Mouse (Mus musculus): ENCODE results near the gene Morc3.

Gene Morc3

GRCm38 (mm10) chr16:93831627-93832395 is at the start of gene Morc3:
Gene Morc3, plus strand, starts transcription at chr16:93832121.
- DNase-seq (ENCODE audit: low spot score in 2 of 2): peak; percentile 100

GRCm38 (mm10) chr16:93784175-93784574 is 47.7 kb upstream of the Morc3 start:
- no peak for DNase-seq (ENCODE audit: low spot score in 2 of 2)

- DNase-seq (ENCODE audit: low spot score in 2 of 2): peak; percentile 56 to 84
These were observed 46.1 kb upstream of the Morc3 start for GRCm38 (mm10) chr16:93785805-93786204.

GRCm38 (mm10) chr16:93788388-93788787 is 43.5 kb upstream of the Morc3 start:
- no peak for DNase-seq (ENCODE audit: low spot score in 2 of 2)

- no peak for DNase-seq (ENCODE audit: low spot score in 2 of 2)
These were observed 43.0 kb upstream of the Morc3 start for GRCm38 (mm10) chr16:93788881-93789280.

GRCm38 (mm10) chr16:93789971-93790755 is 41.8 kb upstream of the Morc3 start:
- DNase-seq (ENCODE audit: low spot score in 2 of 2): no peak

GRCm38 (mm10) chr16:93792981-93793630 is 38.8 kb upstream of the Morc3 start:
- DNase-seq (ENCODE audit: low spot score in 2 of 2): no peak

- DNase-seq (ENCODE audit: low spot score in 2 of 2): no peak
These were observed 37.1 kb upstream of the Morc3 start for GRCm38 (mm10) chr16:93794845-93795244.

GRCm38 (mm10) chr16:93795391-93795790 is 36.5 kb upstream of the Morc3 start:
- DNase-seq (ENCODE audit: low spot score in 2 of 2): no peak

GRCm38 (mm10) chr16:93797021-93797840 is 34.7 kb upstream of the Morc3 start:
- no peak for DNase-seq (ENCODE audit: low spot score in 2 of 2)

GRCm38 (mm10) chr16:93797841-93798492 is 34.0 kb upstream of the Morc3 start:
- DNase-seq (ENCODE audit: low spot score in 2 of 2): no peak

- no peak for DNase-seq (ENCODE audit: low spot score in 2 of 2)
These were observed 33.3 kb upstream of the Morc3 start for GRCm38 (mm10) chr16:93798623-93799022.

- no peak for DNase-seq (ENCODE audit: low spot score in 2 of 2)
These were observed 32.9 kb upstream of the Morc3 start for GRCm38 (mm10) chr16:93799071-93799470.

- no peak for DNase-seq (ENCODE audit: low spot score in 2 of 2)
These were observed 32.0 kb upstream of the Morc3 start for GRCm38 (mm10) chr16:93799936-93800335.

- no peak for DNase-seq (ENCODE audit: low spot score in 2 of 2)
These were observed 24.8 kb upstream of the Morc3 start for GRCm38 (mm10) chr16:93807167-93807566.

- DNase-seq (ENCODE audit: low spot score in 2 of 2): no peak
These were observed 23.9 kb upstream of the Morc3 start for GRCm38 (mm10) chr16:93807961-93808554.

- peak; percentile 83 to 91 for DNase-seq (ENCODE audit: low spot score in 2 of 2)
These were observed 15.8 kb upstream of the Morc3 start for GRCm38 (mm10) chr16:93815856-93816736.

- DNase-seq (ENCODE audit: low spot score in 2 of 2): peak in 1 of 2 experiments; percentile 42
These were observed 15.1 kb upstream of the Morc3 start for GRCm38 (mm10) chr16:93816861-93817260.

GRCm38 (mm10) chr16:93817371-93817770 is 14.6 kb upstream of the Morc3 start:
- DNase-seq (ENCODE audit: low spot score in 2 of 2): no peak
